Mouse (Mus musculus): Measurements from ENCODE around the gene Enox1.
"Not testable (repeated sequence)": the region's sequence is repeated elsewhere in the genome, so short reads cannot be mapped to it uniquely, and the experiment has no call there.

Gene Enox1

DNA sequence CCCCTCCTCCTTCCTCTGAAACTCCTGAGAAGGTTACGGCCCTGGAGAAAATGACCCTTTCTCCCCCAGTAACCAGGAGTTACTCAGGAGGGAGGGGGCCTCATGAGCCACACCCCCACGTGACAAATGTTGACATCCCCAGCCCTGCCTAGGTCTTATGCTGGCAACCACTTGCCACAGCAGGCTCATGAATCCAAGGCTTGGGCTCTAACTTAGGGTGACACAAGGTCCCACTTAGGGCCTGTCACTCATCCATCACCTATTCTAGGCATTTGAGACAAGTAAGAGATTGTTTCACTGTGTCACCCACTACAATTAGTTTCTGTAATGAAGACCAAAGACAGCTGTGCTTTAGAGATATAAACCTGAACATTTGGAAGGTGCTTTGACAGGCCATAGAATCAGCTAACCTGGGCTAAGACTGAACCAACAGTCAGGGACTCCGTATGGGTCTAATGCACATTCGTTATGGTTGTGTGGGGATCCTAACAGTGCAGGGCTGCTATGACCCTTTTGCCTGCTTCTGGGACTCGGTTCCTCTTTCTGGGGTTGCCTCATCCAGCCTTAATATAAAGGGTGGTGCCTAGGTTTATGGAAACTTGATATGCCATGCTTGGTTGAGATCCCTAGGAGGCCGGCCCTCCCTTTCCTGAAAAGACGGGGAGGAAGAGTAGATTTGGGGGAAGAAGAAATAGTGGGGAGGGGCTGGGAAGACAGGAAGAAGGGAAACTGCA is 354.7 kb downstream of the Enox1 start:
- in situ Hi-C loops (cut with MboI), result no loop called here

DNA sequence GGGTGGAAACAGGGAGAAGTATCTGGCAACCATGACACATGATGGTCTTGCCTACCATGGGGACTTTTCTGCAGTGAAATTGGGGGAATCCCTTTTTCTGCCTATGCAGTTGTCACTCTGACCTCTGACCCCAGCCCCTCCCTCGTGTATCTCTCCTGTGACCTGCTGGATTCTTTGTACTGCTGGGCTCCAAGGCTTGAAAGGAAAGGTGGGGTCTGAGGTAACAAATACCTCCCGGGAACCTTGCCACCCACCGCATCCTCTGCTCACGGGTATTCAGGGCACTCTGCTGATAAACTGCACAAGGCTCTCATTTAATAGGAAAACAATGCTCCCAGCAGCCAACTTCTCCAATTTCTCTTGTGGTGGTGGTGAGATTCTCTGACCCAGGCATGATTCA is 361.5 kb downstream of the Enox1 start:
- in situ Hi-C loops (cut with MboI), result no loop called here

DNA sequence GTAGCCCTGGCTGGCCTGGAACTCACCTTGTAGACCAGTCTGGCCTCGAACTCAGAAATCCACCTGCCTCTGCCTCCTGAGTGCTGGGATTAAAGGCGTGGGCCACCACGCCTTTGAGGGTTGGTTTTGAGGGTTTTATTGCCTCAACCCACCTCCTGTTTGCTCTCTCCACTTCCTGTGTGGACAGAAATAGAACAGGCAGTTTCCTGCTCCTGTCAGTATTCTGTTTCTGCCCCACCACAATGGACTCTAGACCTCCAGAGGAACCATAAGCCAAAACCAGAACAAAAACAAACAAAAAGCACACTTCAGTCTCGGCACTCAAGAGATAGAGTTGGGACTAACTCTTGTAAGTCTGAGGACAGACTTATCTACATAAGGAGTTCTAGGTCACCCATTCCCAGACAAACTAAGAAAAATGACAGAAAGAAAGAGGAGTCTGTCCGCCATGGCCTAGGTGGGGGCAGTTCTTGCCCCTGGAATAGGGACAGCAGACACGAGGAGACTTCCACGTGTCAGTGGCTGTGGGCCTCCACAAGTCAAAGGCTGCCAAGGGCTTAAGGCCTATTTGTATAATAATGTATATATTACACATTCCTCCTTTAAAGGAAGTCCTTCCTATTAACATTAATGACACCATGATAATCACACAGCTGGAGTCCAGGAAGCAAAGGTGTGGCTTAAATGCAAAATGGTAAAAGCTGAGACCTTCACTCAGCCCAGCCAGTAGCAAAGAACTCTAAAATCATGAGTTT is 362.6 kb downstream of the Enox1 start:
- in situ Hi-C loops (cut with MboI), result no loop called here

DNA sequence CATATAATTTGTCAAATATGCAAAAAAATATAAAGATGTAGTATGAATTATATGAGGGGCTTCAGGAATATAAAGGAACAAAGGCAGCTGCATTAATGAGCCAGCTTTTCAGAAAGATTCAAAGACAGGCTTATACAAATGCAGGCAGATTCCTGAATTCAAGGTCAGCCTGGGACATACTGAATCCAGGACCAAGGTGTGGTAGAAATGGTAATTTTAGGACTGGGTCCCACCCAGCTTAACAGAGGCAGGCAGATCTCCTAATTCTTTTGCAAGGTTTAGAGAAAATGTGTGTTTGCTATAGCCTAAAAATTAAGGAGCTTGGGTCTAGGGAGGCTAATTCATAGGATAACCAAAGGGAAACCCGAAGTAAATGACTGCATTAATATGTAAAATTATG is 363.1 kb downstream of the Enox1 start:
- in situ Hi-C loops (cut with MboI), result no loop called here

DNA sequence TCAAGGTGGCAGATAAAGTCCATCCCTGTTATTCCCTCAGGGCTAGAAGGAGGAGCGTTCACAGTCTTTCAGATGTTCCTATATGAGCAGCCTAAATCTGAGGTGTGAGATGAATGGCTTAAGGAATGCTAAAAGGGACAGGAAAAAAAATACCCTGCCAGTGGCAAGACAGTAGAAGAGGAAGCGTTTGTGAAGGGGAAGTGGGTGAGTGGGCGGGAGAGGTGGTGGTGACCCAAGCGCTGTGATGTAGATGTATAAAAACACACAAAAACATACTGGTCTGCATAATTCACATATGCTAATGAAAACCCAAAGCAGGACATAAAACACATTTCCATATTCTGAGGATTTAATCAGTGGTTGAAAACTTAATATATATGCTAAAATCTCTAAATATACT is 367.7 kb downstream of the Enox1 start:
- in situ Hi-C loops (cut with MboI), result no loop called here

DNA sequence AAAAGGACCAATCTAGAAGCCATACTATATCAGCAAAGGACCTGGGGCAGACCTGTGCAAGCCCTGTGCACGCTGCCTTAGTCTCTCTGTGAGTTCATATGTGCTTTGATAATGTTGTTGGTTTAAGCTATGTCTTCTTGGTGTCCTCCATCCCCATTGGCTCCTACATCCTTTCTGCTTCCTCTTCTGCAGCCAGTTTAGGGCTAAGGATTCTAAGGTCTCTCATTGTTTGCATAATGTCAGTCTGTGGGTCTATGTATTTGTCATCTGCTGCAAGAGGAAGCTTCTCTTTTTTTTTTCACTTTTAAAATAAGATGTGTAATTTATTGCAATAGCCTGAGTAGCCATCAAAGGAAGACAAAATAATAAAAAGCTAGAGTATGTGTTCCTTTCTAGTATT is 369.7 kb downstream of the Enox1 start:
- in situ Hi-C loops (cut with MboI), result no loop called here

DNA sequence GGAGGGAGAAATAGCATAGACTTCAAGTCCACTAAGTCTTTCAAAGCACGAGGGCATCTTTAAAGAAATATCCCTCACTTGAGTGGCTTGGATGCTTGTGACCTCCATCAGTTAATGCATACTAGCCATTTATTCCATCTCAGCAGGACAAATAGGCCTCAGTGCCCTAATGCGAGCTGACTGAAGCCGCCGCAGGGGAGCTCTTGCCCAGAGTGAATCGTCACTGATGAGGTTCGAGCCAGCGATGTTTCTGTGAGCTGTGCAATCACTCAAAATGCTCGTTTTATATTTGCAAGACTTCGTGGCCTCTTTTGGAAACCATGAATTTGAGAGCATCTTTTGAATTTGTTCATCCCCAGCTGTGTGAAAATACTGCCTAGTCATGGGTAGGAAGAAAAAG is 372.6 kb downstream of the Enox1 start:
- in situ Hi-C loops (cut with MboI), result no loop called here

DNA sequence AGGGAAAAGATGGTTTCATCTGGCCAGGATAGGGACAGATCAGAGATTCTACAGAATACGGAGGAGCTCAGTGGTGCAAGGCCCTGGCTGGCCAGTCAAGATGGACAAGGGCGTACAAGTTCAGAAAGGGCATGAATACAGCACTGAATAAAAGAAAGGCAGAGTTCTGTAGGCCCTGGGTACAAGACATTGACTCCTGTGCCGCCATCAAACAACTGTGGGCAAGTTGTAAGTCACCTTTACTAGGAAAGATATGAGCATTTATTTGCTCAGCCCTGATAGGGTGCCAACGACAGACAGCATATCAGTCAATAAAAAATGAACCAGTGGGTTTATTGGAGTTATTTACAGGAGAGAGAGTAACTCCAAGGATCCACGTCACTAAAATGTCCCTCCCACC is 373.1 kb downstream of the Enox1 start:
- in situ Hi-C loops (cut with MboI), result no loop called here

DNA sequence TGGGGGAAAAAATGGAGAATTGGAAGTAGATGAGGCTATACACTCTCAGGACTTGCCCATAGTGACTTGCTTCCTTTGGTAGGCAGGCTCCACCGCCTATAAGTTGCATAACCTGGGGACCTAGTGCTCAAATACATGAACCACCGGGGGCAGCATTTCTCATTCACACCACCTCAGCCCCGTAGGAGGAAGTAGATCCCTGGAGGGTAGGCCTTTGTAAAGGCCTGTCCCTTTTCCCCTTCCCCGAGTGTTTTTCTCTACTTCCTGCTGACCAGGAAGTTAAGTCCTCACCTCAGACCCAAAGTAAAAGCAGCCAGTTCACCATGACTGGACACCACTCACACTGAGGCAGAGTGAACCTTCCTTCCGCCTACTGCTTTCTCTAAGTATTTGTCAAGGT is 377.1 kb downstream of the Enox1 start:
- in situ Hi-C loops (cut with MboI), result no loop called here

DNA sequence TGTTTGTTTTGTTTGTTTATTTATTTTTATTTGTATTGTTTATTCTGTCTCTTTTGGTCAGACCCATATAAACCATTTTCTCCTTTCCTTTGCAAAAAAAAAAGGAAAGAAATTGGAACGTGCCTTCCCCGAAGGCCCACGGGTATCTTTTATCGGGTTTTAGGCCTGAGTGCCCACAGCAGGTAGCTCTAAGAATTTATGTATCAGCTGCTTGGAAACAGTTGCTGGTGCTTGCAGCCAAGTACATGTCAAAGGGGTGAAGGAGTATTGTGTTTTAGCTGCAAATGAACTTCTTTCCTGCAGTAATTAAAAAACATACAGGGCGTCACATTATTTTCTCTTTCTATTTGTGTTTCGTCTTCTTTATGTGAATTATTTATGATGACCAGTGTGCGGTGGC is 377.6 kb downstream of the Enox1 start:
- in situ Hi-C loops (cut with MboI), result no loop called here

DNA sequence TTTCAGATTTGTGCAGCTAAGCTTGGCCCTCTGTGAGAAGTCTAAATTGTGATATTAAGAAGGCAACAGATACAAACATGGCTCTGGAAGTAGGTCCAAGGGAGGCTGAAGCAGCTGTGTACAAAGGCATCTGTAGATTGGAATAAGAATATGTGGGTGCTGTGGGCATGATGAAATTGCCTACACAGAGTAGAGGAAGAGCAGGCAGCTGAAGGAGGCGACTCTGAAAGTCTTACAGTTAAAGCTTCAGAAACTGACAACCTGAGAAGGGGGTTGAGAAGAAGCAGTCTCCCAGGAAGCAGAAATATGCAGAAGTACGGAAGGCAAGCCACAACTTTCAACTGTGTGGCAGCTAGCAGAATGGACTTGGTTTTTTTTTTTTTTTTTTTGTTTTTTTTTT is 380.0 kb downstream of the Enox1 start:
- in situ Hi-C loops (cut with MboI), result no loop called here

DNA sequence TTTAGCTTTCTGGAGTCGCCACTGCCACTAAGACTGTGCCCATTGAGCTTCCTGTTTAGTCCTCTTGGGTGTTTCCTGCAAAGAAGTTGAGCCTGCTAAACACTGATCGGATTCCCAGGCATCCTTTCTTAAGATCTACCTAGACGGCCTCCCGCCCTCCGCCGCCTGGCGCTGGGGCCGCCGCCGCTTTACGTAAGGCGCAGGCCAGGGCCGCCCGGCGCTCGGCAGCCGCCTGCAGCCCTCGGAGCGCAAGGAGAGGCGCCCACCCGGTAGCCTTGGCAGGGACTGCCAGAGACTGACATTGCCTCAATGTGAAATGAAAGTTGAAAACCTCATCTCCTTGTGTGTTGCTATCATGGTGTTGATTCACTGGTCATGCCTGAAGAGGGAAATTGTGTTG is 383.0 kb downstream of the Enox1 start:
- in situ Hi-C loops (cut with MboI), result not testable (repeated sequence)

DNA sequence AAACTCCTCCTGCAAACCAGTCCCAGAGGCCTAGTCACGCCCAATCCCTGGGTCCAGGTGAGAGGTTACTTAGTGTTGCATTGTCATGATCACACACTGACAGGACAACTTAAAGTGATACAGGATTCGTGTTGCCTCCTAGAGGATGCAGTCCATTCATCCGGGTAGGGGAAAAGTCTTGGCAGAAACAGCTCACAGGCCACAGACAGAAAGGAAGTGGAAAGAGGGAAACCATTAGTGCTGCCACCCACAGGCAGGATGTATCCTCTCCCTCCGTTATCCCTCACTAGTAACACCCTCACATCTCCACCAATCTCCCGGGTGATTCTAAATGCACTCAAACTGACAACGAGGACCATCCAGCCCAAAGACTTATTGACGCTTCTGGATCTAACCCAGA is 385.4 kb downstream of the Enox1 start:
- in situ Hi-C loops (cut with MboI), result no loop called here

DNA sequence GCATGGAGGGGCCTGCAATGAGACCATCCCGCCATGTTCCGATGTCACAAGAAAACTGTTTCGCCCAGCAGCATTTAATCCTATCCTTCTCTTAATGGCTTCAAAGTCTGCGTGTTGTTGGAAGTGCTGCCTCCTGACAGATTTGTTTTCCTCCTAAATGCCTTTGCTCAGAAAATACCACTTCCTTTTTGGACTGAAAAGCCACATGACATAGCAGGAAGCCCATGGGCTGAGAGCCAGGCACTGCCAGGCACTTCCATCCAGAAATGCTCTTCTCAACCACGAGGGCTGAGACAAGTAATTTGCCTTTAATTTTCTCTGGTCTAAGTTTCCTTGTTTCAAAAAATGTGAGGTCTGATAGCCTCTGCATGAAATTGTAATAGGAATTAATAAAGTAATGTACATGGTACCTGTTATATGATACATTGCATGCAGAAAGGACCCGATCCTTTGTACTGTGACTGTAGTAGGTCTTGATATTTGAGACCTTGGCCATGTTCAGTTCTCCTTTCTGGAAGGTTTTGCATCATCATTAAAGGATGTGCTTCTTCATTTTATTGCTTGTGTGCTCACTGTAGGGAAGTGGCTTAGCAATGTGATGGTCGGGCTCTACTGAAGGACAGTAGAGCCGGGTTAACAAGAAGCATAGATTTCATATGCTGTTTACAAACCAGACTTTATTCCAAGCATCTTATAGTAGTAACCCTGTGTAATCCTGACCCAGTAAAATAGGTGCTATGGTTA is 390.1 kb downstream of the Enox1 start:
- in situ Hi-C loops (cut with MboI), result no loop called here

DNA sequence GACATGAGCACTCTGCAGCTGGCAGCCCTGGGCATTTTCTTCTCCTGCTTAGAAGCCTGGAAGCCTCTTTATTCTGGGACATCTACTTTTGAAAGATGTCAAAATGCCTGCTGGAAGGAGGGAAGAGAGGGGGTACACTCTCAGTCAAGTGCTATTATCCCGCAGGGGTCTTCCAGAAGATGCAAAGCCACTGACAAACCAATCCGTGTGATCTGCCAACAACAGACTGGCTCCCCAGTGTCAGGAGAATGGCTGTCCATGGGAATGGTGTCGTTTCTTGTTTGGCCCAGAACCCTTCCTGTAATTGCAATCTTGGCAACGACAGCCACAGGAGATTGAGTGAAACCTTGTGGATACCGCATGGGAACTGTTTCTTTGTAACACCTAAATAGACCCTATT is 390.8 kb downstream of the Enox1 start:
- in situ Hi-C loops (cut with MboI), result no loop called here

DNA sequence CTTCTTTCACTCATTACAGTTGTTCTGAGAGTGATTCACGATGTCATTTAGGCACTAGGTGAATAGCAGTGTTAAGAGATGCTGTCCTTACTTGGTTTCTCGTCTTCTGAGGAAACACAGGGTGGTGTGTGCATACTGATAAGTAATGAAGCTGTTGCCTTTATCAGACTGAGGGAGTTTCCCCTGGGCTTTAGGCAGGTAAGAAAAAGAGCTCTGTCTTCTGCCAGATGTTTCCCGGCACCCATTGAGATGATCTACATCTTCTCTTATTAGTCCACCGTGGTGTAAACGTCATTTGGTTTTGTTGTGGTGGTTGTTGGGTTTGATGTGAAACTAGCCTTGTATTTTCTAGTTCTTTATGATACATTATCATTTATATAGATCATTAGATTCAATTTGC is 392.4 kb downstream of the Enox1 start:
- in situ Hi-C loops (cut with MboI), result no loop called here

DNA sequence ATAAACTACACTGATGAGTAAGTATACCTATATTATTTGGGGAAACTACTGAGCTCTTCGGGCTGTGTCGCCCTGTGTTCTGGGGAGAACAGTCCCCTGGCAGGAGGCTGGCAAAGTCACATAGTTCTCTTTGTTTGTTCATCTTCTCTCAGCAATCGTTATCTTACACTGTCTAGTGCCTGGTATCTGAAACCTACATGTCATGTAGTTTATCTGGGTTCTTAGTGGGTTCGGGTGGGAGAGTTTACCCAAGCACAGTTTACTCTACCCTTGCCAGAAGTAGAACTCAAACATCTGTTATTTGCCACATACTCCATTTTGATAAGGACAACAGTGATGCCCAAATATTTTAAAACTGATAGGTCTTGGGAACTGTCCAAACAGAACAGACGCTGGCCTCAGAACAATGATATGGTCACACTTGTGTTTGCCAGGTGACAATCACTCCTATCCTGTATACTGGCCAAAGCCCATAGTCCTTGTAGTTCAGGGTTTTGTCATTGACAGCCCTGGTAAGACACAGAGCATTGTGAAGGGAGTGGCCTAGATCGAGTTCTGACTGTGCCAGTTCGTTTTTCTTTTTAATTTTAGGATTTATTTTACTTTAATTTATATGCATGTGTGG is 401.0 kb downstream of the Enox1 start:
- in situ Hi-C loops (cut with MboI), result no loop called here

DNA sequence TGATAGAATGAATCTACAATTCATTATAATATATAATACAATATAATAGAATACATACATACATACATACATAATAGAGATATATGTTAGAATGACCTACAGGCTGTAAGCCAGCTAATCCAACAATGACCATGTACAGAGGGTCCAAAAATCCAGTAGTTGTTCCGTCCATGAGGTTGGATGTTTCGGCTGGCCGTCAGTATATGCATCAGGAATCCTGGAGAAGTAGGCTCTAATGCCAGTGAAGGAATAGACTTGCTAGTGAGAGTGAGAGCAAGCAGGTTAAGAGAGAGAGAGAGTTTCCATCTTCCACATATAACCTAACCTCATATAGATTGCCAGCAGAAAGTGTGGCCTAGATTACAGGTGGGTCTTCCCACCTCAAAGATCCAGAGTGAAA is 402.3 kb downstream of the Enox1 start:
- in situ Hi-C loops (cut with MboI), result no loop called here

DNA sequence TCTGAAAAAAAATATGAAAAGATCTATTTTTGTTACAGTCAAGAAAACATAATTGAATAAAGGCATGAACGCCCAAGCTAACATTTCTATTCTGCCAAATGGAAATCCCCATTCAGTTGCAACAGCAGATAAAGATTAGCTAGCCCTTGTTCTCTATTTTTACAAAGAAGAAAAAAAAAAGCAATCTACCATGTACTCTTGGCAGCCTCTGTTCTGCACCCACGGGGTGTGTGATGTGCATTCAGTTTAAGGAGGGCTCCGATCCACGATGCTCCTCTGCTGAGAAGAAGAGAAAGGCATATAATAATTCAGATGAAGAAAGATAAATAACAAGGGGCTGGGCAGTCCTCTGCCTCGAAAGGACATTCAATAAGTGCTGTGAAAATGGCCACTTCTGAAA is 403.2 kb downstream of the Enox1 start:
- in situ Hi-C loops (cut with MboI), result no loop called here

DNA sequence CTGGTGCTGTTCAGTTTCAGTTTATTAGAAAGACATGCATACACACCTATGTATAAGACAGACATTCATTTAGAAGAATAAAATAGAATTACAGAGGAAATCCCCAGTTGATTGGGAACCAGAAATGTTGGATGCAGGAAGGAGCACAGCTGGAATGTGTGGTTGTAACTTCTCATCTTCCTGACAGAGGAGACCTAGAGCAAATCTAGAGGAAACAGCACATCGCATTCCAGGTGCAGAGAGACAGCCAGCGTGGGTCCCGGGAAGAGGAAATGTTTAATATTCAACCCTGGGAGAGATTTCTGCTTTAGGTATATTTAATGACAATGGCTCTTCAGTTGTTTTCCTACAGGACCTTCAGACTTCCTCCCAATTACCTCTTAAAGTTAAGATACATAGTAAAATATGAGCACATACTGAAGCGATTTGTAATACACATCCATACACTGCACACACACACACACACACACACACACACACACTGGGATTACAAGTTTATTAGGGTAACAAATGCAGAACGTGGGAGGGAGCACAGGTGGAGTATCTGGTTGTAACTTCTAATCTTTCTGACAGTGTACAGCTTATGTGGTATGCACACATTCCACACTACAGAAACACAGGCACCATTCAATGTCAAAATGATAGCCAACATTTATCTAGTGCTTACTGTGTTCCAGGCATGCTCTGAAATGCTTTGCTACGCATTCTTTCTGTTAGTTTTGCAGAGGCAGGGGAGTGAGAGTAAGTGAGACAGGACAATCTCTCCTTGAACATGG is 405.4 kb downstream of the Enox1 start:
- in situ Hi-C loops (cut with MboI), result no loop called here

DNA sequence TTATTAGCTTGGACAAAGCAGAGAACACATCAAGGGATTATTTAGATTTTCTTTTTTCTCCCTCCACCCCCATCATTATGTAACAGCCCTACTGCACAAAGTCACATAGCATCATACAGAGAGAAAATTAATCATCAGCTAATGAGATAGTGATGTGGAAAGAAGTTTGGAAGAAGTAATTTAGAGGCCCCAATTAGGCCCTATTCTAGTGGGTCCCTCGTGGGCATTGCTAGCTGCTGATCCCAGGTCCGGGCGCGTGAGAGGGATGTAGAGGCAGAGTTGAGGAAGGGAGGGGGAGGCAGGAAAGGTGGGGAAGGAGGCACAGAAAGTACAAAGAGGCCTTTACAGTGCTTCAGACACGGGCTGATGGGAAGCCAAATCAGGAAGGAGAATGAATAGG is 407.4 kb downstream of the Enox1 start:
- in situ Hi-C loops (cut with MboI), result no loop called here

DNA sequence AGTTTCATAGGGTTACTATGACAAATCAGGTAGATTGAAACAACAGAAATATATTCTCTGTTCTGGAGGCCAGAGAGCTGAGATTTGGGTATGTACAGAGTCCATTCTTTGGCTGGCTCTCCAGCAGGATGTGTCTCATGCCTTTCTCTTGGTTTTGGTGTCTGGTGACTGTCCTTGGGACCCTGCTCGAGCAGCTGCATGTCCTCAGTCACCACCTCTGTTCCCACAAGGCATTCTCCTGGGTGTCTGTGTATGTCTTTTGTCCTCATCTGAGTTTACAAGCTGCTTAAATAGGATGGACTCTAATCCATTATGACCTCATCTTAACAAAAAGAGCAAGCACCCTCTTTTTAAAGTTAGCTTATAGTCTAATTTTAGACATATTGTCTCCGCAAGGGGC is 410.6 kb downstream of the Enox1 start:
- in situ Hi-C loops (cut with MboI), result no loop called here

All from mature B cell (primary cell).